Mouse (Mus musculus) megakaryocyte, embryonic 14.5 days (primary cell): ENCODE measurements around the gene Esyt1.

ENCODE experiments used
- FLI1 ChIP-seq: IDR thresholded peaks from 2 replicates; pipeline ENCODE4 v1.6.1; 2012; ENCODE audit warnings: low read length, inconsistent platforms, mixed read lengths
- GATA1 ChIP-seq: IDR thresholded peaks from 3 replicates; pipeline ENCODE4 v1.6.1; 2012; ENCODE audit warnings: mixed read lengths, low read length, inconsistent platforms, borderline replicate concordance

GRCm38 (mm10) chr10:128546787-128547186 lies 21.1 kb upstream of the Esyt1 start:
- TF ChIP-seq GATA1: no peak
- no peak for TF ChIP-seq FLI1
